Mouse (Mus musculus) stomach, embryonic 14.5 days (tissue): Measurements from ENCODE around the gene Klhdc1. TPM values are rescaled to one million over a fixed set of nuclear protein-coding genes. Genes with fewer than 3 reads are reported as not detected.
A peak's percentile ranks its signal among the peaks of the same experiment; 100 is the strongest.

Experiments
- ATAC-seq: fragments of 200-750 bp; cut with Nextera tagmentation; 2 replicates; pipeline ENCODE4 v1.8.0; 2017; ENCODE audit warnings: low read depth, moderate TSS enrichment; ENCODE audit not compliant: insufficient number of reproducible peaks, insufficient read depth, low FRiP score
- H3K27ac ChIP-seq: fragments of 300-500 bp; sonication (generic); 2 replicates; pipeline ENCODE4 v1.5.1; 2014; ENCODE audit warnings: mild to moderate bottlenecking, low read length, moderate library complexity, mixed read lengths
- H3K27me3 ChIP-seq: fragments of 300-500 bp; sonication (generic); 2 replicates; pipeline ENCODE4 v1.6.1; 2014; ENCODE audit warnings: low read length, control low read depth, mixed read lengths; ENCODE audit not compliant: control insufficient read depth, insufficient read depth
- H3K36me3 ChIP-seq: fragments of 300-500 bp; sonication (generic); 2 replicates; pipeline ENCODE4 v1.6.1; 2014; ENCODE audit warnings: mild to moderate bottlenecking, control low read depth, low read length, moderate library complexity, mixed read lengths; ENCODE audit not compliant: control insufficient read depth, insufficient read depth
- H3K4me1 ChIP-seq: fragments of 300-500 bp; sonication (generic); 2 replicates; pipeline ENCODE4 v1.6.1; 2014; ENCODE audit warnings: low read length, control low read depth, mixed read lengths; ENCODE audit not compliant: control insufficient read depth, insufficient read depth
- H3K4me2 ChIP-seq: fragments of 300-500 bp; sonication (generic); replicated peaks from 2 replicates; pipeline ENCODE4 v1.6.1; 2014; ENCODE audit warnings: low read depth, low read length, control low read depth
- H3K4me3 ChIP-seq: fragments of 300-500 bp; sonication (generic); 2 replicates; pipeline ENCODE4 v1.5.1; 2014; ENCODE audit warnings: low read depth, low read length, control low read depth
- H3K9ac ChIP-seq: fragments of 300-500 bp; sonication (generic); replicated peaks from 2 replicates; pipeline ENCODE4 v1.6.1; 2014; ENCODE audit warnings: low read depth, mild to moderate bottlenecking, control low read depth, low read length, moderate library complexity, mixed read lengths
- H3K9me3 ChIP-seq: fragments of 300-500 bp; sonication (generic); 2 replicates; pipeline ENCODE4 v1.6.1; 2016; ENCODE audit warnings: low read depth, low read length, control low read depth; ENCODE audit not compliant: control insufficient read depth
- WGBS: fragments of 180-500 bp; shearing (Covaris S2); extraction: QIAGEN DNeasy Blood & Tissue Kit; methylation state at CpG from one replicate; pipeline ENCODE4 v1.1.7; 2014; 5-methylcytosine and 5-hydroxymethylcytosine counted together
- polyA plus RNA-seq: library from polyadenylated mRNA; unstranded; fragments of >200 nt; fragmentation: Nextera tagmentation; extraction: Ambion mirVana; gene quantifications from 2 replicates; pipeline ENCODE4 v1.2.1, GENCODE M21; 2014

Gene Klhdc1
- polyA plus RNA-seq, 1 experiment from 2014 or later, result 7.8 TPM

- under 1% methylated on average over 63 of the region's 64 CpGs for WGBS
- ATAC-seq, result peak; percentile 92
- H3K4me1 ChIP-seq, result peaks cover 5% of the 10 kb centered on the region
Observed at GRCm38 (mm10) chr12:69241771-69242431, 925 bp downstream of the Klhdc1 start.

GRCm38 (mm10) chr12:69249766-69250165, 8.8 kb downstream of the Klhdc1 start:
- WGBS, result 91% methylated on average over 4 of the region's 4 CpGs
- H3K9me3 ChIP-seq, result no peaks in the 10 kb centered on the region
- H3K4me3 ChIP-seq, result no peak overlapping the region
- no peak overlapping the region for H3K4me2 ChIP-seq
- H3K4me1 ChIP-seq, result no peaks in the 10 kb centered on the region
- no peak overlapping the region for H3K27ac ChIP-seq
- H3K9ac ChIP-seq, result no peak overlapping the region
- H3K27me3 ChIP-seq, result no peaks in the 10 kb centered on the region
- no peak for ATAC-seq
- H3K36me3 ChIP-seq, result no peaks in the 10 kb centered on the region

More at GRCm38 (mm10) chr12:69241771-69242431, 925 bp downstream of the Klhdc1 start:
- Histone ChIP-seq H3K4me3 (peak overlapping the region; percentile 71), H3K9ac (peak overlapping the region; percentile 72), H3K27me3 (no peaks in the 10 kb centered on the region), H3K9me3 (no peaks in the 10 kb centered on the region), H3K27ac (peak overlapping the region; percentile 83), H3K4me2 (peak overlapping the region; percentile 48), H3K36me3 (no peaks in the 10 kb centered on the region)

GRCm38 (mm10) chr12:69250756-69251155, 9.8 kb downstream of the Klhdc1 start:
- no peak overlapping the region for H3K4me2 ChIP-seq
- no peak for ATAC-seq
- H3K27ac ChIP-seq, result no peak overlapping the region
- no peak overlapping the region for H3K9ac ChIP-seq
- no peaks in the 10 kb centered on the region for H3K27me3 ChIP-seq
- no peaks in the 10 kb centered on the region for H3K4me1 ChIP-seq
- H3K4me3 ChIP-seq, result no peak overlapping the region
- no peaks in the 10 kb centered on the region for H3K36me3 ChIP-seq
- 78% methylated on average over 8 of the region's 8 CpGs for WGBS
- no peaks in the 10 kb centered on the region for H3K9me3 ChIP-seq

- no peak overlapping the region for H3K4me3 ChIP-seq
- H3K4me1 ChIP-seq, result no peaks in the 10 kb centered on the region
- H3K9ac ChIP-seq, result no peak overlapping the region
- no peak overlapping the region for H3K4me2 ChIP-seq
- no peaks in the 10 kb centered on the region for H3K36me3 ChIP-seq
- H3K27me3 ChIP-seq, result no peaks in the 10 kb centered on the region
- H3K9me3 ChIP-seq, result no peaks in the 10 kb centered on the region
- WGBS, result 86% methylated on average over 1 of the region's 1 CpGs
- ATAC-seq, result no peak
- H3K27ac ChIP-seq, result no peak overlapping the region
Observed at GRCm38 (mm10) chr12:69253806-69254205, 12.8 kb downstream of the Klhdc1 start.

- no peaks in the 10 kb centered on the region for H3K4me1 ChIP-seq
- no peaks in the 10 kb centered on the region for H3K9me3 ChIP-seq
- no peak overlapping the region for H3K9ac ChIP-seq
- H3K27ac ChIP-seq, result no peak overlapping the region
- WGBS, result 75% methylated on average over 11 of the region's 11 CpGs
- H3K4me3 ChIP-seq, result no peak overlapping the region
- H3K27me3 ChIP-seq, result no peaks in the 10 kb centered on the region
- H3K36me3 ChIP-seq, result no peaks in the 10 kb centered on the region
- no peak overlapping the region for H3K4me2 ChIP-seq
- no peak for ATAC-seq
Observed at GRCm38 (mm10) chr12:69257836-69258235, 16.9 kb downstream of the Klhdc1 start.

- 95% methylated on average over 5 of the region's 5 CpGs for WGBS
- no peak overlapping the region for H3K9ac ChIP-seq
- no peak for ATAC-seq
Observed at GRCm38 (mm10) chr12:69262251-69262650, 21.3 kb downstream of the Klhdc1 start.

GRCm38 (mm10) chr12:69265031-69265430, 24.1 kb downstream of the Klhdc1 start:
- Histone ChIP-seq H3K27ac (no peak overlapping the region), H3K4me3 (no peak overlapping the region), H3K4me1 (no peaks in the 10 kb centered on the region), H3K27me3 (no peaks in the 10 kb centered on the region), H3K9ac (no peak overlapping the region), H3K36me3 (no peaks in the 10 kb centered on the region), H3K4me2 (no peak overlapping the region), H3K9me3 (no peaks in the 10 kb centered on the region)
- no peak for ATAC-seq
- 92% methylated on average over 3 of the region's 3 CpGs for WGBS

More at GRCm38 (mm10) chr12:69262251-69262650, 21.3 kb downstream of the Klhdc1 start:
- no peaks in the 10 kb centered on the region for H3K4me1 ChIP-seq
- no peak overlapping the region for H3K4me3 ChIP-seq
- H3K36me3 ChIP-seq, result no peaks in the 10 kb centered on the region
- no peak overlapping the region for H3K4me2 ChIP-seq
- no peaks in the 10 kb centered on the region for H3K9me3 ChIP-seq
- H3K27ac ChIP-seq, result no peak overlapping the region
- no peaks in the 10 kb centered on the region for H3K27me3 ChIP-seq

GRCm38 (mm10) chr12:69267956-69268632, 27.1 kb downstream of the Klhdc1 start:
- Histone ChIP-seq H3K9ac (no peak overlapping the region), H3K9me3 (no peaks in the 10 kb centered on the region), H3K36me3 (no peaks in the 10 kb centered on the region), H3K27ac (no peak overlapping the region), H3K4me3 (no peak overlapping the region), H3K4me2 (no peak overlapping the region), H3K4me1 (no peaks in the 10 kb centered on the region), H3K27me3 (no peaks in the 10 kb centered on the region)
- ATAC-seq, result no peak
- WGBS, result 73% methylated on average over 11 of the region's 11 CpGs
